Mouse (Mus musculus): Measurements from ENCODE around the gene Slc30a4. TPM values are rescaled to one million over a fixed set of nuclear protein-coding genes. Genes with fewer than 3 reads are reported as not detected.

The Slc30a4 gene
- total and polyA plus RNA-seq, 3 experiments = 9.0 to 20.5 (median 11.4) TPM

DNA sequence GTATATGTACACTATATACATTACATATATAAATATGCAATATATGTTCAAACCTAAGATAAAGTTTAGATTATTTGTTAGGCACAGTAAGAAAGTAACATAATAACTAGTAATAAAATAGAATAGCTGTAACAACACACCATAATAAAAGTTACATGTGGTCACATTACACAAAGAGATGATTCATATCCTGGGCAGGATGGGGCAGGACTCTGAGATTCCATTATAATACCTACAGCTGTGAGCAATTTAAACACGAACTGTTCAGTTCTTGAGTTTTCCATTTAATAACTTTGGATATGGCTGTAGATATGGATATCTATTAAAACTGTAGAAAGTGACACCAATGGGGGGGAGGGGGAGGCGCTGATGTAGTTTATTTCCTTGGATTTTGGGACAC is 4.9 kb downstream of the Slc30a4 start:
- no peaks in the 10 kb centered on the region for H3K79me2 ChIP-seq (replicated peaks; ENCODE audit: control insufficient read depth, extremely low read depth, insufficient read depth, poor library complexity, severe bottlenecking)
- no peak overlapping the region for H3K9ac ChIP-seq (ENCODE audit: insufficient read depth, low read depth)
- dilution Hi-C loops (cut with MboI; ENCODE audit: extremely low pct_ligation_motif_present, extremely low pct_unique_long_range_greater_than_20kb, low sequenced_read_pairs) = no loop called here
- H3K9me3 ChIP-seq (replicated peaks; ENCODE audit: low read length) = no peaks in the 10 kb centered on the region
- H3K36me3 ChIP-seq (replicated peaks in 1 of 2; ENCODE audit: control insufficient read depth in 1 of 2, insufficient read depth in 1 of 2, low read length in 1 of 2) = peaks cover 0 to 5% of the 10 kb centered on the region in 2 experiments
- H3K27me3 ChIP-seq (replicated peaks) = peaks cover 4% of the 10 kb centered on the region
- H3K4me1 ChIP-seq (ENCODE audit: control insufficient read depth in 1 of 2, insufficient read depth in 2 of 2) = peaks cover 0 to 18% of the 10 kb centered on the region in 2 experiments; a peak in 1 of 4 replicates
- in situ Hi-C loops (cut with MboI; ENCODE audit: low pct_ligation_motif_present, low pct_unique_long_range_greater_than_20kb, low sequenced_read_pairs) = no loop called here
- TF ChIP-seq CHD1 (IDR thresholded peaks at IDR 0.05; ENCODE audit: low read depth, low read length) (no peak), KAT2A (IDR thresholded peaks at IDR 0.05; ENCODE audit: insufficient replicate concordance, low read length) (no peak), E2F4 (IDR thresholded peaks at IDR 0.05; ENCODE audit: insufficient replicate concordance, low read depth, low read length) (no peak), POLR2AphosphoS2 (IDR thresholded peaks at IDR 0.05; ENCODE audit: low read depth, low read length) (no peak), SMC3 (IDR thresholded peaks at IDR 0.05; ENCODE audit: low read depth, low read length) (no peak), GABPA (IDR thresholded peaks at IDR 0.05; ENCODE audit: insufficient replicate concordance, low read depth, low read length) (no peak), MYC (IDR thresholded peaks at IDR 0.05; ENCODE audit: low read depth, low read length) (no peak), MAFK (IDR thresholded peaks at IDR 0.05; ENCODE audit: insufficient replicate concordance, low read length) (no peak), CHD2 (IDR thresholded peaks at IDR 0.05; ENCODE audit: low read length) (no peak), CTCF (conservative IDR thresholded peaks at IDR 0.05 in 1 of 2, IDR thresholded peaks at IDR 0.05 in 1 of 2; ENCODE audit: low read depth in 2 of 2, low read length in 2 of 2) (no peak), ZNF384 (IDR thresholded peaks at IDR 0.05; ENCODE audit: low read depth, low read length) (no peak), NRF1 (IDR thresholded peaks at IDR 0.05; ENCODE audit: low read depth, low read length) (no peak), ZC3H11A (IDR thresholded peaks at IDR 0.05; ENCODE audit: low read depth, low read length) (no peak), JUND (conservative IDR thresholded peaks at IDR 0.05; ENCODE audit: low read depth, low read length) (no peak), UBTF (IDR thresholded peaks at IDR 0.05; ENCODE audit: low read depth, low read length) (no peak), ELF1 (IDR thresholded peaks at IDR 0.05; ENCODE audit: low read depth, low read length) (no peak), ETS1 (conservative IDR thresholded peaks at IDR 0.05; ENCODE audit: low read depth, low read length) (no peak)
- no peak overlapping the region for H3K27ac ChIP-seq (ENCODE audit: insufficient read depth, low read depth)
- DNase-seq (ENCODE audit: extremely low read depth) = no peak
- no peak overlapping the region for H3K4me3 ChIP-seq (replicated peaks in 1 of 3; ENCODE audit: low read depth in 2 of 3, low read length in 2 of 3, poor library complexity in 1 of 3)
- no peak overlapping the region for H3K4me2 ChIP-seq (ENCODE audit: insufficient read depth, low read depth, poor library complexity, severe bottlenecking)

DNA sequence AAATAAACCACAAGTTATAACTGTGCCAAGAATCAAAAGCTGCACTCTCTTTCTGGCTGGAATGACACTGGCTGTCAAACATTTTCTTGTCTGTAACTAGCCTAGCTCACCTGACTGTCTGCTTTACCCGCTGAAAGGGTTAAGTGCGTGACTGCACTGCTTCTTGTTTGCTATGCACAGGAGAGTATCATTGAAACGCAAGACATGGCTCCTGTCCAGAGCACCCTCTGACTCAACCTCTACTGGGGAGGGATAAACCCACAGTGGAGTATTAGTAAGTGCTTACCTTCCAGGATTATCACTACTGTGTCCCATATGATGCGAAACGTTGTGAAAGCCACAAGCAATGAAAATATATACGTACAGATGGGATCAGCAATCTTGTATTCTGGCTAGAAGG is 15.8 kb downstream of the Slc30a4 start:
- no peak overlapping the region for H3K27ac ChIP-seq (ENCODE audit: insufficient read depth, low read depth)
- in situ Hi-C loops (cut with MboI; ENCODE audit: low pct_ligation_motif_present, low pct_unique_long_range_greater_than_20kb, low sequenced_read_pairs) (no loop called here), dilution Hi-C loops (cut with MboI; ENCODE audit: extremely low pct_ligation_motif_present, extremely low pct_unique_long_range_greater_than_20kb, low sequenced_read_pairs) (no loop called here)
- H3K4me1 ChIP-seq (ENCODE audit: control insufficient read depth in 1 of 2, insufficient read depth in 2 of 2) = no peaks in the 10 kb centered on the region
- TF ChIP-seq MAFK (IDR thresholded peaks at IDR 0.05; ENCODE audit: insufficient replicate concordance, low read length) (no peak), ZMIZ1 (IDR thresholded peaks at IDR 0.05; ENCODE audit: low read depth, low read length) (no peak), JUND (conservative IDR thresholded peaks at IDR 0.05; ENCODE audit: low read depth, low read length) (no peak), PAX5 (IDR thresholded peaks at IDR 0.05; ENCODE audit: low read length) (no peak), KAT2A (IDR thresholded peaks at IDR 0.05; ENCODE audit: insufficient replicate concordance, low read length) (no peak), USF2 (conservative IDR thresholded peaks at IDR 0.05; ENCODE audit: low read depth, low read length) (no peak), GABPA (IDR thresholded peaks at IDR 0.05; ENCODE audit: insufficient replicate concordance, low read depth, low read length) (no peak), MAX (IDR thresholded peaks at IDR 0.05; ENCODE audit: low read length) (no peak), TBP (conservative IDR thresholded peaks at IDR 0.05; ENCODE audit: low read depth, low read length) (no peak)
- H3K4me2 ChIP-seq (ENCODE audit: insufficient read depth, low read depth, poor library complexity, severe bottlenecking) = no peak overlapping the region
- H3K27me3 ChIP-seq (replicated peaks) = no peaks in the 10 kb centered on the region
- H3K4me3 ChIP-seq (replicated peaks in 1 of 3; ENCODE audit: low read depth in 2 of 3, low read length in 2 of 3, poor library complexity in 1 of 3) = no peak overlapping the region
- H3K36me3 ChIP-seq (replicated peaks in 1 of 2; ENCODE audit: control insufficient read depth in 1 of 2, insufficient read depth in 1 of 2, low read length in 1 of 2) = peaks cover 7 to 19% of the 10 kb centered on the region in 2 experiments
- DNase-seq (ENCODE audit: extremely low read depth) = no peak
- H3K9ac ChIP-seq (ENCODE audit: insufficient read depth, low read depth) = no peak overlapping the region
- H3K9me3 ChIP-seq (replicated peaks; ENCODE audit: low read length) = no peaks in the 10 kb centered on the region
- no peaks in the 10 kb centered on the region for H3K79me2 ChIP-seq (replicated peaks; ENCODE audit: control insufficient read depth, extremely low read depth, insufficient read depth, poor library complexity, severe bottlenecking)
